Mouse (Mus musculus) hindbrain, embryonic 16.5 days (tissue): ENCODE results near the gene Spint1. TPM values are rescaled to one million over a fixed set of nuclear protein-coding genes. Genes with fewer than 3 reads are reported as not detected.

Source experiments
- ATAC-seq: fragments of 200-750 bp; cut with Nextera tagmentation; 2 replicates; pipeline ENCODE4 v1.8.0; 2017; ENCODE audit warnings: moderate TSS enrichment, moderate library complexity
- H3K27ac ChIP-seq: fragments of 300-500 bp; sonication (generic); 2 replicates; pipeline ENCODE4 v1.5.1; 2014; ENCODE audit warnings: low read depth, mild to moderate bottlenecking, control low read depth, low read length, moderate library complexity
- H3K27me3 ChIP-seq: fragments of 300-500 bp; sonication (generic); replicated peaks from 2 replicates; pipeline ENCODE4 v1.6.1; 2014; ENCODE audit warnings: low read length; ENCODE audit not compliant: control insufficient read depth, insufficient read depth
- H3K36me3 ChIP-seq: fragments of 300-500 bp; sonication (generic); 2 replicates; pipeline ENCODE4 v1.6.1; 2014; ENCODE audit warnings: mild to moderate bottlenecking, low read length, moderate library complexity, mixed read lengths; ENCODE audit not compliant: control insufficient read depth, insufficient read depth
- H3K4me1 ChIP-seq: fragments of 300-500 bp; sonication (generic); 2 replicates; pipeline ENCODE4 v1.6.1; 2014; ENCODE audit warnings: low read depth, low read length; ENCODE audit not compliant: control insufficient read depth, insufficient read depth
- H3K4me2 ChIP-seq: fragments of 300-500 bp; sonication (generic); 2 replicates; pipeline ENCODE4 v1.6.1; 2014; ENCODE audit warnings: mild to moderate bottlenecking, low read length, control low read depth, moderate library complexity
- H3K4me3 ChIP-seq: fragments of 300-500 bp; sonication (generic); 2 replicates; pipeline ENCODE4 v1.5.1; 2014; ENCODE audit warnings: mild to moderate bottlenecking, low read length, control low read depth, moderate library complexity
- H3K9ac ChIP-seq: fragments of 300-500 bp; sonication (generic); 2 replicates; pipeline ENCODE4 v1.6.1; 2014; ENCODE audit warnings: low read depth, mild to moderate bottlenecking, control low read depth, low read length, moderate library complexity
- H3K9me3 ChIP-seq: fragments of 300-500 bp; sonication (generic); 2 replicates; pipeline ENCODE4 v1.6.1; 2014; ENCODE audit warnings: mild to moderate bottlenecking, low read length, moderate library complexity; ENCODE audit not compliant: control insufficient read depth
- WGBS: fragments of 180-500 bp; shearing (Covaris S2); extraction: QIAGEN DNeasy Blood & Tissue Kit; methylation state at CpG from one replicate; pipeline ENCODE4 v1.1.7; 2014; 5-methylcytosine and 5-hydroxymethylcytosine counted together
- polyA plus RNA-seq: library from polyadenylated mRNA; unstranded; fragments of >200 nt; fragmentation: Nextera tagmentation; extraction: Ambion mirVana; gene quantifications from 2 replicates; pipeline ENCODE4 v1.2.1, GENCODE M21; 2015

Spint1 gene
- polyA plus RNA-seq, 1 experiment from 2014 or later: 0.71 TPM

DNA sequence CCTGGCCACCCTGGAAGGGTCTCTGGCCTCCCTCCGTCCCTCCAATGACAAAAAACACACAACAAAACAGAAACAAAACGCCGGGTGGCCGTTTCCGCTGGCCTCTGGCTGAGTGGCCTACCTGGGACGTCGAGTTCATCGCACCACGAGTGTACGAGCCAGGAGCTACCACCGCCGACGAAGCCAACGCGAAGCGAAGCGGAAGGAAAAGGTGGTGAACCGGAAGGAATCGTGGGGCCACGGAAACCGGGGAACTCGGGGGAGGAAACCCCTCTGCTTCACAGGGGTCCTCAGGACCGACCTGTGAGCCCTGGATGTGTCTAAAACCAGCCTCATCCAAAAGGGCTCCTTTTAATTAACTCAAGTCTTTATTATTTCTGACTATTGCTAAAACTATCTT, 40.6 kb downstream of the Spint1 start:
- ATAC-seq: no peak
- Histone ChIP-seq H3K9me3 (no peaks in the 10 kb centered on the region), H3K4me1 (no peaks in the 10 kb centered on the region), H3K27me3 (no peaks in the 10 kb centered on the region), H3K9ac (no peak overlapping the region), H3K4me3 (no peak overlapping the region), H3K36me3 (no peaks in the 10 kb centered on the region), H3K27ac (no peak overlapping the region), H3K4me2 (no peak overlapping the region)
- WGBS: 86% methylated on average over 23 of the region's 23 CpGs

DNA sequence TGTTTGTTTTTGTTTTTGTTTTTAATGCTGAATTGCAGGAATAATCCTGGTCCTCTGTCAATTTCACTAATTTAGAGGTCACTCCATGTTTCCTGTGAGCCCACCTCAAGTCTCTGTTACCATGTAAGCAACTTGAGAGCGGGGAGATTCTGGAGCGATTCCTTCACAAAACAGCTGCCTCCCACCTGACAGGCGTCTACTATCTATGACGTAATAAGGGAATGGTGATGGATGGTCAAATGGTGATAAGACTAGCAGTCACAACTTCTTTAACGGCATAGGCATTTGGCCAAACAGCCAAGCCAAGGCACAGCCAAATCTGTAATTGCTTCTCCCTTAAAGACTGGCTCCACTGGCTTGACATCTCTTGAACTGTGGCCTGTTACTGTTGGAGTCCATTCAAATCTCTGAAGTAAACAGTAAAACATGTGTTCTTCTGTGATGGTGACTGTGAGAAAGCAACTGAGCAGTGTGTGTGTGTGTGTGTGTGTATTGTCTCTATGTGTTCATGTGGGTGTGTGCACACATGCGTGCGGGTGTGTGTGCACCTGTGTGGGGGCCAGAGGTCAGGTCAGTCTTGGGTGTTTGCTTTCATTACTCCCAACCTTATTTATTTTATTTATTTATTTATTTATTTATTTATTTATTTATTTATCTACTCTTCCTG, 44.9 kb downstream of the Spint1 start:
- no peaks in the 10 kb centered on the region for H3K27me3 ChIP-seq
- no peaks in the 10 kb centered on the region for H3K4me1 ChIP-seq
- no peak overlapping the region for H3K27ac ChIP-seq
- no peaks in the 10 kb centered on the region for H3K9me3 ChIP-seq
- ATAC-seq: no peak
- H3K4me2 ChIP-seq: no peak overlapping the region
- H3K9ac ChIP-seq: no peak overlapping the region
- 88% methylated on average over 7 of the region's 7 CpGs for WGBS
- H3K36me3 ChIP-seq: no peaks in the 10 kb centered on the region
- H3K4me3 ChIP-seq: no peak overlapping the region

DNA sequence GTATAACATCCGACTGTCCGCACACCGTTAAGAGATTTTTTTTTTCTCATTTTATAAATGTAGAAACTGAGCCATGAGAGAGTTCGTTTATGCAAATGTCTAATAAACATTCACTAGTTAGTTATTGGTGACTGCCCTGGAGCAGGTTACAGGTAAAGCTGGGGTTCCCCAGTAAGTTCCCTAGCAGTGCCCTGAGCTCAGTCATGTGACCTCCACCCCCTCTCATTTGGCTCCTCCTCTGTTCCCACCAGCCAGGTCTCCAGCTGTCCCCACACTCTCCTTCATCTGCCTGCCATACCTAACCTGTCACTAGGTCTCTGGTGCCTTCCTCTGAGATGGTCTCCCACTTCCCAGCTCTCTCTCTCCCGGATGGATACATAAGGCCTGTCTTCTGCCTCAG, 50.2 kb downstream of the Spint1 start:
- WGBS: 95% methylated on average over 5 of the region's 5 CpGs
- no peak for ATAC-seq

DNA sequence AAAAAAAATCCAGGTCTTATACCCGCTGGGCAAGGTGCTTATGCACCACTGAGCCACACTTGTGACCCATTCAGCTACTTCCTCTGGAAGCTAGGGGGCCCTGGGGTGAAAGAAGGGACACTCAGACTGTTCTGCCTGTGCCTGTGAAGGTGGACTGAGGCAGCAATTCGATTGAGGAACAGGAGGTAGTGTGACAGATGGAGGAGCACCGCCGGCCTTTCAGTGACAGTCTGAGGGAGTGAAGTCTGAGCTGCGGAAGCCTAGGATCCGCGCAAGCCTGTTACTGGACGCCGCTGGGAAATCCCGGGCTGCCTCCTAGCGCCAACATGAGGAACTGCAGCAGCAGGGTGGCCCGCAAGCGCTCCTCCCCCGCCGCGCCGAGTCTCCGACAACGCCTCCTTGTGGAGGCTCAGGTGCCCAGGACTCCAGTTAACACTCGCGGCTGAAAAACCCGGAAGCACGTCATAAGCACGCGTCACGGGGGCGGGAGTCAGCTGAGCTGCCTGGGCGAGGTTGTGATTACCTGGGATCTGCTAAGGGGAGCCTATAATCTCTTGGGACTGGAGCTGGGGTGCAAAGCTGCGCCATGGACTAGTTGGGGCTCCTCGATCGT, 51.2 kb downstream of the Spint1 start, which contains the start of gene Vps18:
Gene Vps18 (plus strand): TSS at position 471 of the 613 bp plus-strand sequence.
- peaks cover 12% of the 10 kb centered on the region for H3K36me3 ChIP-seq
- H3K27ac ChIP-seq: peak within 1 kb of the TSS; percentile 67
- H3K27me3 ChIP-seq: no peaks in the 10 kb centered on the region
- peak within 1 kb of the TSS; percentile 71 for H3K9ac ChIP-seq
- H3K4me1 ChIP-seq: peaks cover 11% of the 10 kb centered on the region
- peak within 1 kb of the TSS; percentile 85 for H3K4me2 ChIP-seq
- ATAC-seq: peak; percentile 96
- no peaks in the 10 kb centered on the region for H3K9me3 ChIP-seq
- H3K4me3 ChIP-seq: peak within 1 kb of the TSS; percentile 54
- WGBS: under 1% methylated on average over 23 of the region's 31 CpGs

More for the DNA sequence above, 50.2 kb downstream of the Spint1 start:
- Histone ChIP-seq H3K4me1 (peaks cover 11% of the 10 kb centered on the region), H3K9ac (no peak overlapping the region), H3K36me3 (peaks cover 5% of the 10 kb centered on the region), H3K27me3 (no peaks in the 10 kb centered on the region), H3K4me3 (no peak overlapping the region), H3K4me2 (no peak overlapping the region), H3K27ac (no peak overlapping the region), H3K9me3 (no peaks in the 10 kb centered on the region)

DNA sequence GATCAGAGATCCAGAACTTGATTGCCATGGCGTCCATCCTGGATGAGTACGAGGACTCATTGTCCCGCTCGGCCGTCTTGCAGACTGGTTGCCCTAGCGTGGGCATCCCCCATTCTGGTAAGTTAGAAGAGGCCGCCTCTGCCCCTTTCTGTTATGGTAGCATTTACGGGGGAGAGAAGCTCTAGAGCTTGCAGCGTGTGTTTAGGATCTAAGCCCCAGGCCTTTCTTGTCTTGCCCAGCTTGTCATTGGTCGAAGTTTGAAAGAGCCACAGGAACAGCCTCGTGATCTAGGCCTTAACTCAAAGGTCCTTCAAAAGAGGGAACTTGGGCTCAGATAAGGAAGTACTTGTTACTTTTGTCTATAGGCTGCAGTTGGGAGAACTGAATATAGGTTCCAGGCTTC, 51.9 kb downstream of the Spint1 start:
- 3% methylated on average over 11 of the region's 11 CpGs for WGBS
- H3K4me3 ChIP-seq: peak overlapping the region; percentile 54
- H3K27ac ChIP-seq: peak overlapping the region; percentile 32

DNA sequence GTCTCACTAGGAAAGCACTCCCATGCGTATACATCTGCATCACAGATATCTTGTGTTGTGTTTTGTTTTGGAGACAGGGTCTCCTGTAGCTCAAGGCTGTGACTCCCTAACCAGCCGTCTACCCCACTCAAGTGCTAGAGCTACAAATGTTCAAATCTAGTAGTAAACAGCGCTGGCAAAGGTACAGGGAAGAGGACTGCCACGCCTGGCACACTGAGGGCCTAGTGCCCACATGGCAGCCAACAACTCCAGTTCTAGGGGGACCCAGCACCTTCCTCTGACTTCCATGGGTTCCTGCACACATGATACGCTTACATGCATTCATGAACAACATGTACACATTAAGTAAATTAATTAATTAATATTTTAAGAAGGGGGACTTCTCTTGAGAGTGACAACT, 55.1 kb downstream of the Spint1 start:
- no peaks in the 10 kb centered on the region for H3K9me3 ChIP-seq
- no peak overlapping the region for H3K4me2 ChIP-seq
- peaks cover 11% of the 10 kb centered on the region for H3K4me1 ChIP-seq
- H3K9ac ChIP-seq: no peak overlapping the region
- H3K27ac ChIP-seq: no peak overlapping the region
- H3K4me3 ChIP-seq: no peak overlapping the region
- peaks cover 38% of the 10 kb centered on the region for H3K36me3 ChIP-seq
- WGBS: 93% methylated on average over 5 of the region's 5 CpGs
- no peaks in the 10 kb centered on the region for H3K27me3 ChIP-seq
- ATAC-seq: no peak

More for the DNA sequence above, 51.9 kb downstream of the Spint1 start:
- Histone ChIP-seq H3K36me3 (peaks cover 19% of the 10 kb centered on the region), H3K27me3 (no peaks in the 10 kb centered on the region), H3K9ac (peak overlapping the region; percentile 67), H3K9me3 (no peaks in the 10 kb centered on the region), H3K4me1 (peaks cover 11% of the 10 kb centered on the region), H3K4me2 (peak overlapping the region; percentile 85)
- ATAC-seq: no peak

DNA sequence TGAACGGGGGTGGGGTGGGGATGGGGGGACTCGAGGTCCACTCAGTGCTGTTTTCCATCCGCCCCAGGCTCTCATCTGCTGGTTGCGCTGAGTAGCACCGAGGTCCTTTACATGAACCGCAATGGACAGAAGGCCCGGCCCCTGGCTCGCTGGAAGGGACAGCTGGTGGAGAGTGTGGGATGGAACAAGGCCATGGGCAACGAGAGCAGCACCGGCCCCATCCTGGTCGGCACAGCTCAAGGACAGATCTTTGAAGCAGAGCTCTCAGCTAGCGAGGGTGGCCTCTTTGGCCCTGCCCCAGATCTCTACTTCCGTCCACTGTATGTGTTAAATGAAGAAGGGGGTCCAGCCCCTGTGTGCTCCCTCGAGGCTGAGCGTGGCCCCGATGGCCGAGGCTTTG, 55.7 kb downstream of the Spint1 start:
- Histone ChIP-seq H3K9me3 (no peaks in the 10 kb centered on the region), H3K4me2 (no peak overlapping the region), H3K27ac (no peak overlapping the region), H3K4me1 (peaks cover 11% of the 10 kb centered on the region), H3K4me3 (no peak overlapping the region), H3K27me3 (no peaks in the 10 kb centered on the region), H3K9ac (no peak overlapping the region), H3K36me3 (peaks cover 41% of the 10 kb centered on the region)
- no peak for ATAC-seq
- 96% methylated on average over 17 of the region's 17 CpGs for WGBS

DNA sequence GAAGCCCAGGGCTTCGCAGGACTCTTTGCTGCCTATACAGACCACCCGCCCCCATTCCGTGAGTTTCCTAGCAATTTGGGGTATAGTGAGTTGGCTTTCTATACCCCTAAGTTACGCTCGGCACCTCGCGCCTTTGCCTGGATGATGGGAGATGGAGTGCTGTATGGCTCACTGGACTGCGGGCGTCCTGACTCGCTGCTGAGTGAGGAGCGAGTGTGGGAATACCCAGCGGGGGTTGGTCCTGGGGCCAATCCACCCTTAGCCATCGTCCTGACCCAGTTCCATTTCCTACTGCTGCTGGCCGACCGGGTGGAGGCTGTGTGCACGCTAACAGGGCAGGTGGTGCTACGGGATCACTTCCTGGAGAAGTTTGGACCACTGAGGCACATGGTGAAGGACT, 56.1 kb downstream of the Spint1 start:
- H3K4me3 ChIP-seq: no peak overlapping the region
- H3K36me3 ChIP-seq: peaks cover 41% of the 10 kb centered on the region
- peaks cover 11% of the 10 kb centered on the region for H3K4me1 ChIP-seq
- no peaks in the 10 kb centered on the region for H3K9me3 ChIP-seq
- no peak for ATAC-seq
- H3K9ac ChIP-seq: no peak overlapping the region
- no peaks in the 10 kb centered on the region for H3K27me3 ChIP-seq
- H3K4me2 ChIP-seq: no peak overlapping the region
- WGBS: 95% methylated on average over 17 of the region's 17 CpGs
- H3K27ac ChIP-seq: no peak overlapping the region

DNA sequence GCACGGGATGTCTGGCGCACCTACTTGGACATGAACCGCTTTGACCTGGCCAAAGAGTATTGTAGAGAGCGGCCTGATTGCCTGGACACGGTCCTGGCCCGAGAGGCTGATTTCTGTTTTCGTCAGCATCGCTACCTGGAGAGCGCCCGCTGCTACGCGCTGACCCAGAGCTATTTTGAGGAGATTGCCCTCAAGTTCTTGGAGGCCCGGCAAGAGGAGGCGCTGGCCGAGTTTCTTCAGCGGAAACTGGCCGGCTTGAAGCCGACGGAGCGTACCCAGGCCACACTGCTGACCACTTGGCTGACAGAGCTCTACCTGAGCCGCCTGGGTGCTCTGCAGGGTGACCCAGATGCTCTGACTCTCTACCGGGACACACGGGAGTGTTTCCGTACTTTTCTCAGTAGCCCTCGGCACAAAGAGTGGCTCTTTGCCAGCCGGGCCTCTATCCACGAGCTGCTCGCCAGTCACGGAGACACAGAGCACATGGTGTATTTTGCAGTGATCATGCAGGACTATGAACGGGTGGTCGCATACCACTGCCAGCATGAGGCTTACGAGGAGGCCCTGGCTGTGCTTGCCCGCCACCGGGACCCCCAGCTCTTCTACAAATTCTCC, 56.7 kb downstream of the Spint1 start:
- no peak overlapping the region for H3K9ac ChIP-seq
- no peak overlapping the region for H3K4me3 ChIP-seq
- WGBS: 92% methylated on average over 34 of the region's 34 CpGs
- no peak for ATAC-seq
- H3K36me3 ChIP-seq: peaks cover 44% of the 10 kb centered on the region
- no peaks in the 10 kb centered on the region for H3K27me3 ChIP-seq
- no peak overlapping the region for H3K4me2 ChIP-seq
- H3K4me1 ChIP-seq: peaks cover 11% of the 10 kb centered on the region
- no peak overlapping the region for H3K27ac ChIP-seq
- H3K9me3 ChIP-seq: no peaks in the 10 kb centered on the region
